Mouse (Mus musculus): ENCODE measurements around the gene Dnajc15.

Dnajc15 gene

DNA sequence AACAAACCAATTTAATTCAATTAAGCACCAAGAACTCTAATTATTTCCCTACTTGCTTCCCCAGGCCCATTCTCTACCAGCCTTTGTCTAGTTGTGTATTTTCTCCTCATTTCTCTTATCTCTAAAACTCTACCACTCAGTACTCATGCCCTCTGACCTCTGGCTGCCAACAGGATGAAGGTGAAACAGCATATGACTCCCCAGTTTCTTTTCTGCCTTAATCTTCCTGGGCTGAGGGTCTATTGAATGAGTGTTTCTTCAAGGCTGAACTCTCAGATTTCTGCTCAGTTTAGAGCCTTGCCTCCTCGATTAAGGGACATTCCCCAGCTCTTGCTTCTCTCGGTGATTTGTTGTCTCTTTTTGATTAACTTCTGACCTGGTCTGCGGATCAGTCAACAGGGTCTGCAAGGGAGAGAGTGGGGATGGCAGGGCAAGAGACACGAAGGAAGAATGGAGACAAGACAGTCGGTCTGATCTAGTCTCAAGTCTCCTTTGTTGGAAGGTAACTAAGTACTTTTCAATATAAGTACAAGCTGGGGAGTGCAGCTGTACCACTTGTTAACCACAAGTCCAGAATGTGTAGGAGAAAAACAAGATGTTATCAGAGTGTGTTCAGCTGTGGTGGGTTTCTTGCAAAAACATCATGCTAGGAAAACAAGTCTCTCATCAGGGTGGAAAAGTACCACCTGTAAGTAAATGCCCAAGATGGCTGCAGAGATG, 13.9 kb downstream of the Dnajc15 start:
- DNase-seq (ENCODE audit: low spot score) = no peak

DNA sequence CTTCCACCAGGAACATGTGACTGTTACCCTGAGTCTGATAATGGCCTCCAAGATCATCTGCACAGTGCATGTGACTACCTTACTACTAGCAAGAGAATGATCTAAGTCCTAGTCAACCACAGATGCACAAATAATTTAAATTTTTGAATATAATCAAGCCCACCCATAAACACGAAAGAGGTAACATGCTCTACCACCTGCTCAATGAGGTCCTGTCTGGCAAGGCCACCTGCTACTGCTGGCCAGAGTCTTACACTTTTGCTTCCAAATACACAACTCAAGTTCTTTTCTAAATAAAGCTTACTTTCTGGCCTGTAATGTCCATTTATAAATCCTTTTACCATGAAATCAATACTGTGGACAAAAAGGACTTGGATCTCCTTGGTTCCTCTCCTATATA, 15.0 kb downstream of the Dnajc15 start:
- no peak for DNase-seq (ENCODE audit: low spot score)

DNA sequence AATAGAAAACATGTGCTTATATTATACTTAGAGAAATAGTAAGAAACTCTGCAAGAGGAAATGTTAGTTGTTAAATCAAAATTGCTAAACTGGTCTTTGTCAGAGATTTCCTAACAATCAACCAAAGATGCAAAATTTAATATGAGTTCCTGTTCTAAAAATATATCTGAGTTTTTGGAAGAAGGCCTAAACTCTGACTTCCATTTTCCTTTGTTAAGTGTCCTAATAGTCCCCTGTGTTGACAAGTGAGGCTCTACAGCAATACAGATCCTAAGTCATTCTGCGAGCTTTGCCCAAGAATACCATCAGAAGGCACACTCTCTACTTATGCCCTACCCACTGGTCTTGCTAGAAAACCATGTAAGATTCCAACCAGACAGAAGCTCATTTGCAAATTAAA, 21.0 kb downstream of the Dnajc15 start:
- no peak for DNase-seq (ENCODE audit: low spot score)

DNA sequence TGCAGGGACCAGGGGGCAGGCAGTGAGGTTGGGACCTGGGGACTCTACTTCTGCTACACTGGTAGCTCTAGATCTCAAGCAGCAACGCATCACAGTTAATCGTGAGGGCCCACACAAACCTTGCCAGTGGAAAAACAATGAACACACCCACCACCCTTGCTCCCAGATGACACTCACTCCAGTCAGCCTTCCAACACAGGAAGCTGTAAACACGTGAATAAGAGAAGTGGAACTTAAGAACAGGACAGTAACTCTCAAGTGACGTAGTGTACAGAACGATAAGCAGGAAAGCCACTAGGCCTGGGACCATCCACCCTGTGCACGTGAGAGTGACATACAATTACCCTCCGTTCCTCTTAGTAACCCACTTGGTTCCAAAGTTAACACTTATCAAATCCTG, 25.1 kb downstream of the Dnajc15 start:
- DNase-seq (ENCODE audit: low spot score) = no peak

DNA sequence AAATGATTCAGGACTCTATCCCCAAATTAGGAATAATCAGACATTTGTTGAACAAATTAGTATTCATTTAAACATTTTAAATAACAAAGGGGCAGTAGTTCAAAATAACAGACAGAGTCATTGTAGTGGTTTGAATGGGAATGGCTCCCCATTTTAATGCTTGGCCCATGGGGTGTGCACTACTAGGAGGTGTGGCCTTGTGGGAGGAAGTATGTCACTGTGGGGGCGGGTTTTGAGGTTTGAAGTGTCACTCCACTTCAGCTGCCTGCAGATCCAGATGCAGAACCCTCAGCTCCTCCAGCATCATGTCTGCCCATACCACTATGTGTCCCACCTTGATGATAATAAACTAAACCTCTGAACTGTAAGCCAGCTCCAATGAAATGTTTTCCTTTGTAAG, 26.6 kb downstream of the Dnajc15 start:
- DNase-seq (ENCODE audit: low spot score) = no peak

DNA sequence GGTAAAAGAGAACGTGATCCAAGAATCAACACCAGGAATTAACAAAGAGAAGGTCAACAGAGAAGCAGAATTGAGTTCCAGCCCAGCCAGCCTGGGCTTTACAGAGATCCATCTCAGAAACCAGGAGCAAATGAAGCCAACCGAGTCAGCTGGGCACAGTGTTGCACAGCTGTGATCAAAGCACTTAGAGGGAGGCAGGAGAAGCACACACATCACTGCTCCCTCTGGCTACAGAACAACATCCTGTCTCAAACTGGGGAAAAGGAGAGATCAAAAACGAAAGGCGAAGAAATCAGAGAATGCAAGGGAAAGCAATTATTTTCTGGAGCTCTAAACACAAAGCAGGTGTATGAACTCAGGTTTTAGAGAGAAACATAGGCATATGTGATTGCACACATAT, 28.7 kb downstream of the Dnajc15 start:
- no peak for DNase-seq (ENCODE audit: low spot score)

DNA sequence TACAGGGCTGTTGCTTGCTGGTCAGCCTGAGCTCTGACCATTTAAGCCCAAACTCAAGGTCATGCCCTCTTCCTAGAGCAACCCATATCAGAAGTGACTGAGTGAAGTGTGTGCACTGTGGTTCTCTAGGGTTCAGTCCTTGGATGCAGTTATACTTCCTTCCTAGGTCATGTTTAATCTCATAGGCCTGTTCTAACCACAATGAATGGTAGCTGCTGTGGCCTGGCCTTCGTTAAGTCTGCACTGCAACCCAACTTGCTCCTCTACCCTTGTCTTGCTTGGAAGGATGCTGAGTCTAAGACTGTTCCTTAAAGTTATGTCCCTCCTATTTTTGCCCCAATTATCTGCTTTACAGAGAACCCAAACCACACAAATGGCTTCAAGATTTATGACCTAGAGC, 29.4 kb downstream of the Dnajc15 start:
- no peak for DNase-seq (ENCODE audit: low spot score)

DNA sequence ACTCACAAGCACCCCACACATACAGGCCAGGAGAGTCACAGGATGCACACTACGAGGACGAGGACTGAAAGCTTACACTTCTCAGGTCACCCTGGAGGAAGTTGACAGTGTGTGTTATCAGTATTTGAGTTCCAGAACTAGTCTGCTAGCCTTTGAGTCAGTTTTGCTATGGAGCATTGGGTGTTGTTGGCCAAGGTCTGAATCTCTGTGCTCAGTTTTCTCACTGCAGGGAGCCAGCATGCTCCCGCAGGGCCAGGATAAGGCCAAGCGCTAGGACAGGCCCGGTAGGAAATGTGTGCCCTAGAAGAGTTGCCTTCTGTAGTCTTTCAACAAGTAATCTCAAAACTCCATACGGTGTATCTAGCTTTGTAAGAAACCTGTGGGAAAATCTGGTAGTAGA, 34.4 kb downstream of the Dnajc15 start:
- DNase-seq (ENCODE audit: low spot score) = no peak

DNA sequence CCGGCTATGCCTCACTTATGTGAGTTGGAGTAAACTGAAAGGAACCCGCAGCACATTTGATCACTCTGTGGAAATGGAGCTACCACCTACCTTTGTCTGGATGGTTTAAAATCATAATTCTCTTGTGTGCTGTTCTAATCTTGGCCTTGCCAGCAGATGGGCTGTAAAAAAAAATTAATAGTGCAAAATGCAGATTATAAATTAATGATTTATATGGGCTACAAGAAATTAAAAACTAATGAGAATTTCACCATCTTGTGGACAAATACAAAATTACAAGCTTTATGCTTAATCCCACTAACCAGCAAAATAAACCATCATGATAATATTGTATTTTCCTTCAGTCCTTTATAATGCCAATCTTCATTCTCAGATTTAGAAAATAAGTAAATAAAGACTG, 34.8 kb downstream of the Dnajc15 start:
- DNase-seq (ENCODE audit: low spot score) = no peak

DNA sequence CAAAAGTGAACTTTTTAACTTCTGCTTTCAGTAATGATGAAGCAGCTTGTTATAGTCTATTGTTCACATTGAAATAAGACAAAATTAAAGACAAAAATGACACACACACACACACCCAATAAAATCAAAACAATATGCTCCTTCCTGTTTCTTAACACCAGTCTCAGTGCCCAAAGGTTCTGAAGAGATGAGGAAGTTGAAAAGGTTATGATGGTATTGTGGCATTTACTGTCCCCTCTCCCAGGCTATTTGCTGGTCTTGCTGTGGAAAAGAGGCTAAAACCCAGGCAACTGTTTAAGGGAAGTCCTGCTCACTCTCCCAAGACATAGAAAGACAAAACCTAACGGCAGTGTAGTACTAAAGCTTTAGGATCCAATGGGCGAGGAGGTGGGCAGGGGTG, 38.1 kb downstream of the Dnajc15 start:
- no peak for DNase-seq (ENCODE audit: low spot score)

DNA sequence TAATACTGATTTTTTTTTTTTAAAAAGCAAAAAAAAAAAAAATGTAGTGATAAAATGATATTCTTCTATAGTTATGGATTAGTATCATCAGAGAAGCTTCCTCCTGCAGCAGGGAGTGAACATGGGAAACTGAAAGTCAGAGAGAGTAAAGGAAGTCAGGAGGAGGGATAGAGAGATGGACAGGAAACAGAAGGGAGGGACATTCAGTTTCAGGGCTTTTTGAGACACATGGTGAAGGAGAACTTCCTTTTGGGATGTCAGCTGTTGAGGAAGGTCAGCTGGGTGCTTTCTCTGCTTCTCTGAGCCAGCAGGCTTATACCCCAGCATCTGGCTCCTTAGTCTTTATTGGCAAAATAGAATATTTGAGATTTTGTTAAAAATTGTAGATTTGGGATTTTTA, 42.6 kb downstream of the Dnajc15 start:
- no peak for DNase-seq (ENCODE audit: low spot score)

DNA sequence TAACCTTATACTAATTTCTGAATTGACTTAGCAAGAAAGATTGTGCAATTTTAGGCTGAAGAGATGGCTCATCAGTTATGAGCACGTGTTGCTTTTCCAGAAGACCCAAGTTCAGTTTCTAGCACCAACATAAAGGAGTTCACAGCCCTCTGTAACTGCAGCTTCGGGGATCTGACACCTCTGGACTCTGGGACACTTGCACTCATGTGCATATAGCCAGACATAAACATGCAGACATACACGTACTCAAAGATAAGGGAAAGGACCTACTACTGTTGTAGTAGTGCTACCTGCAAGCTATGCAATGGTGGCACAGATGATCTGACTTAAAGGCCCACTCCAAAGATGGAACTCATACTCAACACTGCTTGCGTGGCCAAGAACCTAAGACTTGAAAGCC, 43.0 kb downstream of the Dnajc15 start:
- DNase-seq (ENCODE audit: low spot score) = no peak

DNA sequence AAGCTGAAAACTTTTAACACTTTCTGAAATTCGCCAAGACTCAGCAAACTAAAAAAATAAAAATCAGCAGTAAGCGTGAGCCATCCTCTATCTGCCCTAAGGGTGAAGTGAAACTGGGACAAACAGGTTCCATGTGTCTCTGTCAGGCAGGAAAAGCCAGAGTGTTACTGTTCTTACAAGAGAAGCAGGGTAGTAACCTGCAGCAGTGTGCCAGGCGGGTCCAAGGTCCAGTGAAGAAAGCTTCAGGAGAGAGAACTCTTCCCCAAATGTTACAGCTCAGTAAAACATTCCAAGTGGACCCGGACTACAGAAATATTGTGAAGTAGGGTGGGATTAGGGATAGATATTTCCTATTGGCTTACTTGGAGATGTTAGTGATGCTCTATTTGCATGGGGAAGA, 45.3 kb downstream of the Dnajc15 start:
- DNase-seq (ENCODE audit: low spot score) = no peak

DNA sequence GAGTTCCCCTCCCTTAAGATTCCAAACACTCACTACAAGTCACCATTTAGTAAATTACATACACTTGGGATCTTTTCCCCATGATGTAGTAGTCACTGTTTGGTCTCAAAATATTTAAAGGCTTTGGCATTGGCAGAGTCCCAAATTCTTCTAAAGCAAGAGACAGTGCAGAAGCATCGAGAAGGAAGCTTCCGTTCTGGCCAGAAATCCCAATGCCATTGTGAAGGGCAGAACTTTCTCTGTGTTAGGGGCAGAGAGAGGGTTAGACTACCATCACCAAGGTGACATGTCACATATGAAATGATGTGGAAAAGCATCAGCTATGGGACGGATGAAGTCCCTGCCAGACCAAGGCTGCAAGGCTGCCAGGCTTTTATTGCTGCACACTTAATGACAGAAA, 49.0 kb downstream of the Dnajc15 start:
- DNase-seq (ENCODE audit: low spot score) = no peak

DNA sequence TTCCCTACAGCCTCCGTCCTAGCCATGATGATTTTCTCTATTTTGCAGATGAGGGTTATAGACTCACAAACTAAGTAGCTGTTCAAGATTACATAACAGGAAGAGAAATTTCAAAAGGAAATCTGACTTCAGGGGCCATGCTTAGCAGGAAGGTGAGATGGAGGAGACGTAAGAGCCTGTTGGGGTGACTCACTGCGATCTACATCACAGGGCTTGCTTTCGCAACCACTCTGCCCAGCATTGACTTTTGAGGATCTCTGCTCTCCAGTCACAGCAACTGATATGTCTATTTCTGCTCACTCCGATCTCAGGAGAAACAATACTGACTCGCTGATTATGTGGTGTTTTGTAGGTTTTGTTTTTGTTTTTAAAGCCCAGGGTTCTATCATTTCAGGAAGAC, 49.8 kb downstream of the Dnajc15 start:
- DNase-seq (ENCODE audit: low spot score) = no peak

DNA sequence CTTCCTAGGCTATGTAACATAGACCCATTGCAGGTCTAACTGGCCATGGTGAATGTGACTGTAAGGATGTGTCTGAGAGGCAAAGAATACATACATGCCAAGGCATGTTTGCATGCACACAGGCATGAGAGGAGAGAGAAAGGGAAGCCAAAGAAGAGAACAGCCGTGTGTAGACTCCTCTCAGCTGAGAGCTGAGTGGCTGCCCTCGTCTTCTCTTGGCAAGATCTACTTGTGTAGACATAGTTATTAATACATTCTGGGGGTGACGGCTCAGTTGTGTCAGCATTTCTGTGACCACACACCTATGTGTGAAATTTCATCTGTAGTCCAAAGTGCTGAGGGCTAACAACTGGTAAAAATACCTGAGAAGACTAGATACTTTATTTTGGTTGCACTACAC, 55.1 kb downstream of the Dnajc15 start:
- DNase-seq (ENCODE audit: low spot score) = no peak

DNA sequence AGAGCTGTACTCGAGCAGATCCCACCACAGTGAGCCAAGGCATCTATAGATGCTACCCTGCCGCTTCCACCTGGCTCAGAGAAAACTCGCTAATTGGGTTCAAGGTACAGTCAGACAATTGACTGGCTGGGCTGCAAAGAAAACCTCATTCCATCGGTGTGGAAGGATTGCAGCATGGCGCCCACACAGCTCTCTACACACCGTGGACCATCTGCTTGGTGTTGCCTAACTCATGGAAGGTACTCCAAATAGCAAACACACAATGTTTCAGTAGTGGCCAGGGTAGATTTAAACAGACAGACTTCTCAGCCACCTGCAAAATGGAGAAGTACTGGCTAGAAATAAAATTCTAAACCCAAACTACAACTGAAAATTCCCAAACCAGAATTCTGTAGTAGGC, 57.4 kb downstream of the Dnajc15 start:
- no peak for DNase-seq (ENCODE audit: low spot score)

DNA sequence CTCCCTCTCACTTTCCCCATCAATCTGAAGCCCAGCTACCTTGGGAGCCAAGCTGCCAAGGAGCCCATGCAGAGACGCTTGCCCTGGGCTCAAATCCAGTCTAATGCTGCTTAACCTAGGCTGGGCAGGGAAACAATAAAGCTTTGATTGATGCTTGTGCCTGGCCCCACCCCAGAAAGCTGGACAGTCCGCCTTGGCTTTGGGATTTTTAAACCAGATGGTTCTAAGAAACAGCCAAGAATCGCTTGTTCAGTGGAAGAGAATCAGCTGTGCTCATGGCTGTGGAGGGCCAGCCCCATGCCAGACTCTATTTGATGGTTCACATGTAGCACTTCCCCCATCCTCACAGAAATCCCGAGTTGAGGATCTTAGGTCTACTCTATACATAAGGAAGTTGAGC, 60.0 kb downstream of the Dnajc15 start:
- no peak for DNase-seq (ENCODE audit: low spot score)

DNA sequence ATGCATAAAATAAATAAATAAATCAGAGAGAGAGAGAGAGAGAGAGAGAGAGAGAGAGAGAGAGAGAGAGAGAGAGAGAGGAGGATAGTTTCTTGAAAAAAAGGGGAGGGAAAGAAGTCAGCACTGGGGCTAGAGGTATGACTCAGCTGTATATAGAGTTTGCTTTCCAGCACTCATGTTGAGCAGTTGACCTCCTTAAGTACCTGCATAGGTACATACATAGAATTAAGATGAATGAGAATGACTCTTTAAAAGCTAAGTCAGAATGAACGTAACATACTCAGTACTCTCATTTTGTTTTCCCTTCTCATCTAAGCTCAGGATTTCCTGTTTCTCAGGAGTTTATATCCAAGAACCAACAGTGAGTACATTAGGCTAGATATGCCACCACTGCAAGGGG, 62.0 kb downstream of the Dnajc15 start:
- no peak for DNase-seq (ENCODE audit: low spot score)

DNA sequence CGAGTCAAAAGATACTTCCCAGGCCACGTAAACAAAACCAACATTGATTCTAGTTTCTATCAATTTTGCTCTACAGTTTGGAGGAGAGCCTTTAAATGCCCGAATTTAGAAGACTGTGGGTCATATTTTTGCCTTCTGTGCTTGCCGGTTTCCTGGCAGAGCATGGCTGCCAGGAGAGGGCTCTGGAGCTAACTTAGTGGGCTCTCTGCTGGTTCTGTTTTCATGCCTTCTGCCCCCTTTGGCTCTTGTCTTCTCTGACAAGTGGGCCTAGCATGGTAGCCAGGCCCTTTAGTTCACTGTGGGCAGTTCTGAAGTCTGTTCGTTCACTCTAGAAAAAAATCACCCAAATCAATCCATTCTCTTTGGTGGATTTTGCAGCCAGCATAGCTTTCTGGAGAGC, 63.5 kb downstream of the Dnajc15 start:
- DNase-seq (ENCODE audit: low spot score) = no peak

DNA sequence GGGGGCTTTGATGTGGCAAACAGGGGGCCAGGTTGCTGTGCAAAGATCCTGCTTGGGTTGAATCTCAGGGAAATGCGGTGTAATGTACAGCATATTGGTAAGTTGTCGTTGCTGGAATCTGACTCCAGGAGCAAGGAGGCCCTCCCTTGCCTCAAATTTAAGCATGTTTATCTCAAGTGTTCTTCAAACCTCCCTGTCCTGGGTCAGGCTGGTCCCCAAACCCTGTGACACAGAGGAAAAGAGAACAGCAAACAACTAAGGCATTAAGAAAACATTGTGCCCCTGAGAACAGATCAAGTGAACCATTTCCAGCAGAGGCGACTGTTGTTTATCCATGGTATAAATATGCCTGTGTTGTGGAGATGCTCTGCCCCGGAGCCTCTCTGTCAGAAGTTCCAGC, 67.1 kb downstream of the Dnajc15 start:
- DNase-seq (ENCODE audit: low spot score) = no peak

DNA sequence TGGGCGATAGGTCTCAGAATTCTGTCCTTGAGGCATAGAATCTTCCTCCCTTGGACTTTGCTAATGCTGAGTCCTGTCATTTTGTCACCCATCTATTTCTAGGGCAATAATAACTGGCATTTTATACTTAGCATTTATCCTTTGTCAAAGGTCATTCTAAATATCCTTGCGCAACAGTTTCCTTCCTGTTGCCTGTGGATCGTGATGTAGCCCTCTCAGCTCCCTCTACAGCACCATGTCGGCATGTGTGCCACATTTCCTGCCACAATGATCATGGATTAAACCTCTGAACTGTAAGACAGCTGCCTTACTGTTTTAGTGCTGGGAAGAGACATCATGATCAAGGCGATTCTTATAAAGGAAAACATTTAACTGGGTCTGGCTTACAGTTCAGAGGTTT, 68.6 kb downstream of the Dnajc15 start:
- DNase-seq (ENCODE audit: low spot score) = no peak

DNA sequence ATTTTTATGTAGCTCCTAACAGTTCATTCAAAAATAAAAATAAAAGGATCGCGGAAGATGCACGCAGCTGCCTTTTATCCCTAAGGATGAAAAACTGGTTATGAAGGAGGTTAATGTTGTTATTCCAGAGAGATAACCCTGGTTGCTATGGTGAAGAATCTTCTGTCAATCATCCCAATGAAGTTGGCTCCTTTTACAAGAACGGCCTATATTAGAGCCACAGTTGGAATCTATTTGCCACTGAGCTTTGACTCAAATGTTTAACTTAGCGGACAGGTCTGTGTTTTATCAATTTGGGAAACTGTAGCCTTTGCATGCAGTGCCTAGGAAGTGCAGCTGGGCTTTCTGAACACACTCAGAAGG, 72.7 kb downstream of the Dnajc15 start:
- no peak for DNase-seq (ENCODE audit: low spot score)

DNA sequence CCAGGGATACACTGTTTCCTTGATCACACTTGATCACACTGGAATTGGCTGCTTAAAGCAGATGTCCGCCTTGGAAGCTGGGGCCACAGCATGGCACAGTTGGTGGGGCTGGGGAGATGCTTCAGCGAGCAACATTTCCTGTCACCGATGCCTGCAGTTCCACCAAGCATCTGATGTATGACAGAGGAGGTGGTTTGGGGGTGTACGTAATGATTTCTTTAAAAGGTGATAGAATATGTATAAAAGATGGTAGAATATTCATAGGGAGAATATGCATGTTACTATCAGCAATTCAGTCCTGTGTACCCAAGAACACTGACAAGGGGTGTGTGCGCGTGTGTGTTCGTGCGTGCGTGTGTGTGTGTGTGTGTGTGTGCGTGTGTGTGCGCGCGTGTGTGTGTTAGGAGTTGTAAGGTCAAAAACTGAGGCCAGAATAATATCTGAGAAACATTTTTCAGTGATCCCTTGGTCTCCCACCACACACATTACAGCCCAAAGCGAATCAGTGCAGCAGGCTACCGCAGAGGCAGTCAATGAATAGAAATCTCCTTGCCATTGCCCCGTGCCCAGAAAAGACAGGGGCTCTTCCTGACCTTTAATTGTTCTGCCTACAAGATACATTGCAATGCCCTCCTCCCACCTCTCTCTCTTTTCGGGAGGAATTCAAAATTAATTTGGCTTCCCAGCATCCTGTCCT, 73.2 kb downstream of the Dnajc15 start:
- DNase-seq (ENCODE audit: low spot score) = no peak
